Mouse (Mus musculus): ENCODE measurements around the gene Npr2.
A peak's percentile ranks its signal among the peaks of the same experiment; 100 is the strongest.

The Npr2 gene

GRCm38 (mm10) chr4:43629106-43629817 is 2.5 kb upstream of the Npr2 start:
- DNase-seq (ENCODE audit: inconsistent ontology term) = peak; percentile 31

- peak; percentile 77 for DNase-seq (ENCODE audit: inconsistent ontology term)
These were observed 1.6 kb upstream of the Npr2 start for GRCm38 (mm10) chr4:43630030-43630581.

GRCm38 (mm10) chr4:43630671-43631045 is 1.1 kb upstream of the Npr2 start:
- DNase-seq (ENCODE audit: inconsistent ontology term) = no peak

GRCm38 (mm10) chr4:43631956-43632920 is 503 bp downstream of the Npr2 start:
- peak; percentile 55 for DNase-seq (ENCODE audit: inconsistent ontology term)

- no peak for DNase-seq (ENCODE audit: inconsistent ontology term)
These were observed 1.6 kb downstream of the Npr2 start for GRCm38 (mm10) chr4:43633296-43633695.

GRCm38 (mm10) chr4:43633736-43634135 is 2.0 kb downstream of the Npr2 start:
- DNase-seq (ENCODE audit: inconsistent ontology term) = no peak

- no peak for DNase-seq (ENCODE audit: inconsistent ontology term)
These were observed 3.1 kb downstream of the Npr2 start for GRCm38 (mm10) chr4:43634621-43635374.

GRCm38 (mm10) chr4:43636751-43637150 is 5.0 kb downstream of the Npr2 start:
- no peak for DNase-seq (ENCODE audit: inconsistent ontology term)

- no peak for DNase-seq (ENCODE audit: inconsistent ontology term)
These were observed 8.3 kb downstream of the Npr2 start for GRCm38 (mm10) chr4:43640076-43640475.

GRCm38 (mm10) chr4:43640491-43640890 is 8.8 kb downstream of the Npr2 start:
- no peak for DNase-seq (ENCODE audit: inconsistent ontology term)

GRCm38 (mm10) chr4:43649783-43650182 is 18.0 kb downstream of the Npr2 start:
- DNase-seq (ENCODE audit: inconsistent ontology term) = no peak

- DNase-seq (ENCODE audit: inconsistent ontology term) = no peak
These were observed 21.0 kb downstream of the Npr2 start for GRCm38 (mm10) chr4:43652726-43653125.

- peak; percentile 16 for DNase-seq (ENCODE audit: inconsistent ontology term)
These were observed 21.7 kb downstream of the Npr2 start, which contains the start of gene Spag8 for GRCm38 (mm10) chr4:43653161-43654015. Gene Spag8, minus strand, starts transcription at chr4:43653594.

- no peak for DNase-seq (ENCODE audit: inconsistent ontology term)
These were observed 24.1 kb downstream of the Npr2 start for GRCm38 (mm10) chr4:43655656-43656338.

GRCm38 (mm10) chr4:43656339-43657109 is 24.8 kb downstream of the Npr2 start, which contains the start of gene Hint2:
Gene Hint2, minus strand, starts transcription at chr4:43656466.
- peak; percentile 99 for DNase-seq (ENCODE audit: inconsistent ontology term)

GRCm38 (mm10) chr4:43657146-43657545 is 25.4 kb downstream of the Npr2 start:
- DNase-seq (ENCODE audit: inconsistent ontology term) = peak; percentile 6

- DNase-seq (ENCODE audit: inconsistent ontology term) = no peak
These were observed 34.7 kb downstream of the Npr2 start for GRCm38 (mm10) chr4:43666412-43666811.

- peak; percentile 92 for DNase-seq (ENCODE audit: inconsistent ontology term)
These were observed 37.2 kb downstream of the Npr2 start, which contains the start of the genes Tmem8b and Fam221b for GRCm38 (mm10) chr4:43668782-43669427. Gene Tmem8b, plus strand, starts transcription at chr4:43668971. Gene Fam221b, minus strand, starts transcription at chr4:43669145.

GRCm38 (mm10) chr4:43669428-43669794 is 37.7 kb downstream of the Npr2 start:
- DNase-seq (ENCODE audit: inconsistent ontology term) = peak; percentile 88
